Mouse (Mus musculus): ENCODE measurements at regions not wholly inside any gene's neighbourhood (a gene's known extent, or its start where the extent isn't known, plus 50 kb on each side); places are given as distances from the start of the nearest gene placed in this dataset.
"Not testable (repeated sequence)": the region's sequence is repeated elsewhere in the genome, so short reads cannot be mapped to it uniquely, and the experiment has no call there.

- in situ Hi-C loops (cut with MboI, MseI), result no loop called here
Observed at GRCm38 (mm10) chr13:16476515-16476914, 464.9 kb downstream of the Inhba start.

DNA sequence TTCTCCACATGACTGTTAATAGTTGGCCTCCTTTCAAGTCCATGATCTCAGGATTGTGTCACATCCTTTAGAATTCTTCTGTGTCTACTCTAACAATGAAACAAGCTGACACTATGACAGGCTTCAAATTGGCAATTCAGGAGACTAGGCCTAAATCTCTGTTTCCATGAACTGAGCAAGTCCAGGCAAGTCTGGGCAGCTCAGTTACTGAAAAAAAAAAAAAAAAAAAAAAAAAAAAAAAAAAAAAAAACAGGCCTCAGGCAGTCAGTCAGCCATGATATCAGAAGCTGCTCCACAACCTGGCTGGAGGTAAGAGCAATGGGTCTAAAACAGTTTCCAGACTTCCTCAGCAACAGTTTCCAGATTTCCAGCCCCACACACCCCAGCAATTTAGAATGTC is 475.6 kb downstream of the Inhba start:
- in situ Hi-C loops (cut with MboI, MseI), result no loop called here

DNA sequence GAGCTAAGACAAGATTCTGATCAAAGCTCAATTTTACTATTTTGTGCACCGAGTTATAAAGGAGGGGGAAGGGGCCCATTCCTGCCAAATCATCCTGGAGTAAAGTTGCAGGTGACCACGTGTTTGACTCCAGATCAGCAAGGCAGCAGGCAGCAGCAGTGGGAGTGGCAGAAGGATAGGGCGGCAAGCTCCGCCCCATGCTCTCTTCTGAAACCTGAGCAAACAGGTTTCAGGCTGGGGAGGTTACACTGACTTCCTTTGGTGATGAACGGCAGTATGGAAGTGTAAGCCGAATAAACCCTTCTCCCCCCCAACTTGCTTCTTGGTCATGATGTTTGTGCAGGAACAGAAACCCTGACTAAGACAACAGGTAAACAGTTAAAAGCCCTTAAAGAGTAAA is 479.0 kb downstream of the Inhba start:
- in situ Hi-C loops (cut with MboI, MseI), result not testable (repeated sequence)

DNA sequence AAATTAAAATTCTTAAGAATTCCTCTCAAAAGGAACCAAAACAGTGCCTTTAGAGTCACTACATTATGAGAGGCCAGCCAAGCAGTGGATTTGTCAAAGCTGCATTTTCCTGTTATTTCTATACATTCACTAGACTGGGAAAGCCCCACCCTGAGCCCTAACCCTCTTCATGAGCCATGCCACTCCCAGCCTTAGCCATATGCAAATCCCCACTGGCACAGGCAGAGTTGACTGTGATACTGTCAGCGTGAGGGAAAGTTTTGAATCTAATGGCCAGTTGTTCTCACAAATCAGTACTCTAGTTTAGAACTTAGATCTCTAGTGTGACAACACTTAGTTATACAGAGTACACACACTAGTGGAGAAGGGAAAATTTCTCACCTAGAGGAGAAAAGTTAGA is 486.4 kb downstream of the Inhba start:
- in situ Hi-C loops (cut with MboI, MseI), result no loop called here

DNA sequence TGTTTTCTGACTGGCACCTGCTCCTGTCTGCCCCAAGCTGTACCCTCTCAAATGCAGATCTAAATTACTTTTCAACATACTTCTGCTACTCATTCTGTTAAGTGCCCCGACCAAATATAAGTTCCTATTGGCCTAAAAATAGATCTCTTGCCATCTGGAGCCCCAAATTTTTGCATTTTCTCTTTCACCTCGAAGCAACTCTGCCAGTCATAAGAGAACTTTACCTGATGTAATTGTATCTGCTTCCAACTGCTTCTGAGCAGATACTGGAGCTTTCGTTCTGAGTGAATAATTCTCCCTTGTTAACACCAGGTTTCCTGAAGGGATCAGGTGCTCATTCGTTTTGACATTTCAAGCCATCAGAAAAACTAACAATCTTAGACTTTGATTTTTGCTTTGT is 501.2 kb downstream of the Inhba start:
- in situ Hi-C loops (cut with MboI, MseI), result no loop called here

DNA sequence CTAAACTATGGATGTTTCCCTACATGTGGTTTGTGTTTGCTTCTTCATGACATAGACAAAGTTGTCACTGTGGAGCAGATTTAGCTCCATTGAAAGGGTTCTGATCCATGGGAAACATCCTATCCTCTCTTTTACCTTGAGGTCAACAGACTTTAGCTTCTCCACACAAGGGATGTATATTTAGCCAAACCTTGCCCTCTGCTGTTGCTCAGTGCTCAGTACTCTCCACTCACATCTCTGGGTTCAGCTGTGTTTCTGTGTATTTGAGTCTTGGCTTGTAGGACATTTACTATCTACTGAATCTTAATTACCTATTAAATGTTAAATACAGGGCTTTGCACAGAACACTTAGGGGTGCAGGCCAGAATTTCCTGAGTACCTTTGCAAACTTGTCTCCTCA is 503.5 kb downstream of the Inhba start:
- in situ Hi-C loops (cut with MboI, MseI), result no loop called here

DNA sequence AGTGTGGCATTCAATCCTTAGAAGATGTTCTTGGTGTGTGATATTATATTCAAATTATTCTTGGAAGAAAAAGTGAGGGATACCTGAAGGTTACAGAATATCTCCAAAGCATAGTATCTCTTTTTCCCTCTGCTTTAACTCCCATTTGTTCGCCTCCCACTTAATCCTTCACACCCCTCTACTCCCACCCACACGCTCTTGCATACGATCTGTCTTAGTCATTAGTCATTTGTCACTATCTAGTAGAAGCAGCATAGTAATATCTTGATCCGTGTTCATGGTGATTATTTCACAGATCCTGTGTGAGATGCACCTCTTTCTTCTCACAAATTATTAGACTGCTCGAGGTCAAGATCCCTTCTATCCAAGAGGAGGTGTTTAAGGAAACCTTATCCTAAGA is 517.4 kb downstream of the Inhba start:
- in situ Hi-C loops (cut with MboI, MseI), result no loop called here

DNA sequence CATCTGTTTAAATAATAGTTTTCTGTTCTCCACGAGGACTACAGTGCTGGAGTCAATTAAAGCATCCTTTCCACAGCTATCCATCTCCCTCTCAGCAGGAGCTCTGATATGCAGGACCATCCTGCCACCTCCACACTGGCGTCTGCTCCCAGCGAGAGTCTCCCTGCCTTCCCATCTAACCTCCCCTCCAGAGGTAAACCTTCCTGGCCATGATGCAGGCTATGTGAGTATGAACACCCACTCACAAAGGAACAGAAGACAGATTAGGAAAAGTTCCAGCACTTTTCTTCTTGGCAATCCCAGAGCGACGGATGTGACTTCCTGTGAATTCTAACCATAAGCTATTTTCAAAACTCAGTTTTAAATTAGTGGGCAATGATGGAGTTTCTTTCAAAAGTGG is 532.1 kb downstream of the Inhba start:
- in situ Hi-C loops (cut with MboI, MseI), result no loop called here

DNA sequence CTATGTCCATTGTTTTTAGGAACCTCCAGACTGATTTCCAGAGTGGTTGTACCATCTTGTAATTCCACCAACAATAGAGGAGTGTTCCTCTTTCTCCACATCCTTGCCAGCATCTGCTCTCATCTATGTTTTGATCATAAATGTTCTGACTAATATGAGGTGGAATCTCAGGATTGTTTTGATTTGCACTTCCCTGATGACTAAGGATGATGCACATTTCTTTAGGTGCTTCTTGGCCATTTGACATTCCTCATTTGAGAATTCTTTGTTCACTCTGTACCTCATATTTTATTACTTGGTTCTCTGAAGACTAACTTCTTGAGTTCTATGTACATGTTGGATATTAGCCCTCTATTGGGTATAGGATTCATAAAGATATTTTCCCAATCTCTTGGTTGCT is 538.4 kb downstream of the Inhba start:
- in situ Hi-C loops (cut with MboI, MseI), result no loop called here

GRCm38 (mm10) chr13:16564988-16565387 is 553.3 kb downstream of the Inhba start:
- in situ Hi-C loops (cut with MboI, MseI), result no loop called here

DNA sequence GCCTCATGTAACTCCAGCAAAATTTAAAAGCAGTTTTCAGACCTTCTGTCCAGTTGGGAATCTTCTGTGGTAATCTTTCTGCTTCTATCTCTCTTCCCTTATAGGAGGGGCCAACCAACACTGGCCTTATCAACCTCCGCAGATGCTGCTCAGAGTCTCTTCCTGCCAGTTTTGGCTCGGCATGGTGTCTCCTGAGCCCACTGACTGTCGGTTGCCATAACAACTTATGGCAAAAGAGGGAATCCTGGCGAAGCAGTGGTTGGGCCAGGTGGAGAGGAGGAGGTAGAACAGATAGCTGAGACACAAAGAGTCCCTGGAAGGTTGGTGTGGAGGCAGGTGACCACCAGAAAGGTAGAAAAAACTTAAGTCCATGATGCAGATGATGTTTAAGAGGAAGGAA is 562.4 kb downstream of the Inhba start:
- in situ Hi-C loops (cut with MboI, MseI), result no loop called here

- in situ Hi-C loops (cut with MboI, MseI), result no loop called here
Observed at GRCm38 (mm10) chr13:16586286-16586685, 574.6 kb downstream of the Inhba start.

GRCm38 (mm10) chr13:16619755-16620154 is 608.1 kb downstream of the Inhba start:
- in situ Hi-C loops (cut with MboI, MseI), result no loop called here

DNA sequence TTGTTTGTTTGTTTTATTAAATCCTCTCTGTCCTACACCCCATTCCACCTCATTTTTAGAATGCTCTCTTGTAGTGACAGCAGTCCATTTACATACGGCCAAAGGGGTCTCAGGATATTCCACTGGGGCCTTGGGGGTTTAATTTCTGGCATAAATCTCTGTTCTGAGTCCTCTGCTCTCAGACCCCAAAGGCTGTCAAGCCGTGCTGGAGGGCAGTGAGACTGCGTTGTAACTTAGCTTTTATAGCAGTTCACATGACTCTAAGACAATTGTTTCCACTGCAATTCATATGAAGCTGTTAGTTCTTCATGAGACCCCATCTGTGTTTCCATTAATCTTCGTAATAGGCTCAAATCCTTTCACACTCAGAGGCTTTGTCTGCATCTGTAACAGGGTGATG is 614.9 kb downstream of the Inhba start:
- in situ Hi-C loops (cut with MboI, MseI), result loop anchor here (25.0 kb wide), 1 partner anchor 1061 kb away; the partner anchor contains the start of genes Mplkip and Sugct

DNA sequence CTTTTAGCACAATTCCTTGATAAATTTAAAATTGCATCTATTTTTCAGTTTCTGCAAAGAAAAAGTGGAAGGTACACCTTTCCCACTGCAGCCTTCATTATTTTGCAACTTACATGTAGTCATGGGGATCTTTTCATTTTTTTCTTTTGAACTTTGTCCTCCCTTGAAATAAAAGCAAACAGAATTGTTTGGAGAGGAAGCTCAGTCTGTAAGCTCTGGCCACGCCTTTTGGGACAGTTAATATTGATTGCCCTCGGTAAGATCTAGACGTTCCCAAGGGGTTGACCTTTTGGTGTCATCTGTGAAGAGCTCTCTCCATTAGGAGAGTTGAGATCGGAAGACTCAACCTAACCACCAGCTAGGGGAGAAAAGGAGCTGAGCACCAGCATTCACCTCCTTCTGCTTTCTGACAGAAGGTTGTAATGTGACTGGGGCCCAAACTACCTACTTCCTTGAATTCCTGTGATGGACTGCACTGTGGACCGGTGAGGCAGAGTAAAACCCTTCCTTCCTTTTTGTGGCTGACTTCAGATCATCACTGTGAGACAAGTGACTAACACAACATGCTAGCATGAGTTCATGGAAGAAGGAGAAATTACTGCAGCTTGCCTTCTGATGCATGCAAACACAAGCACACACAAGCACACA is 621.9 kb downstream of the Inhba start:
- in situ Hi-C loops (cut with MboI, MseI), result loop anchor here (25.0 kb wide), 1 partner anchor 1054 kb away; the partner anchor contains the start of genes Mplkip and Sugct

DNA sequence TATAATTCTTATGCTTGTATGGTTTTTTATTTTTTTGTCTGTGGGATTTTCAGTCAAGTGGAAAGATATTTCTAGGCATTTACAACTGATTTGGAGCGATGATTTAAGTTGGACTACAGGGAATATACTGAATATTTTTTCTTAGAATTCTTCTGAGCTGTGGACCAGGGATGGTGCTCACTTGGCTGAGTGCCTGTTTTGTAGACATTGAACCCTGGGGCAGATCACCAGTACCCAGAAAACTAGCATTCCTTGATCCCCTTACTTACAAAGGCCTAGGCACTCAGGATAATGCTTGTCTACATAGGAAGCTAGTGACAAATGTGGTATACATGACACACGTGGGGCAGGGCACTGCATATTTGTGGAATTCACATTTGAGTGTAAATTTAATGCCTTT is 624.6 kb downstream of the Inhba start:
- in situ Hi-C loops (cut with MboI, MseI), result loop anchor here (25.0 kb wide), 1 partner anchor 1051 kb away; the partner anchor contains the start of genes Mplkip and Sugct

- in situ Hi-C loops (cut with MboI, MseI), result loop anchor here (25.0 kb wide), 1 partner anchor 1045 kb away; the partner anchor contains the start of genes Mplkip and Sugct
Observed at GRCm38 (mm10) chr13:16641611-16642449, 630.2 kb downstream of the Inhba start.

- in situ Hi-C loops (cut with MboI, MseI), result loop anchor here (25.0 kb wide), 1 partner anchor 1045 kb away; the partner anchor contains the start of genes Mplkip and Sugct
Observed at GRCm38 (mm10) chr13:16642450-16642994, 630.9 kb downstream of the Inhba start.

DNA sequence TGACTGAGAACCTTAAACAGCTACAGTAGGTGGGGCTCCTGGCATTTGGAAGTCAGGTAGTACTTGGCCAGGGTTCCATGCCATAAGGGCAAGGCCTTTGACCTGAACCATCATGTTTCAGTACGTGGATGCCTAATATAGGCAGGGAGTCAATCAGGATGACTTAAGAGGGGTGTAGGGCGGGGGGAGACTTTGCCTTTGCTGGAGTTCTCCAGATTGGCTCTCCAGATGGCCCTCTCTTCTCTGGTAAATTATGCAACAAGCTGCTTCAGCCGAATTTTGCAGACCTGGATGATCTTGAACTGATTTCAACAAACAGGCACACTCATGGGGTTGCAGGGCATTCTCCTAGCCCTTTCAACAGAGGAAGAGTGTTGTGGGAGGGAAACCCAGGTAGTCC is 633.7 kb downstream of the Inhba start:
- in situ Hi-C loops (cut with MboI, MseI), result loop anchor here (25.0 kb wide), 1 partner anchor 1042 kb away; the partner anchor contains the start of genes Mplkip and Sugct

- in situ Hi-C loops (cut with MboI, MseI), result loop anchor here (25.0 kb wide), 1 partner anchor 1041 kb away; the partner anchor contains the start of genes Mplkip and Sugct
Observed at GRCm38 (mm10) chr13:16646056-16646455, 634.4 kb downstream of the Inhba start.

GRCm38 (mm10) chr13:16646649-16647048 is 635.0 kb downstream of the Inhba start:
- in situ Hi-C loops (cut with MboI, MseI), result loop anchor here (25.0 kb wide), 1 partner anchor 1041 kb away; the partner anchor contains the start of genes Mplkip and Sugct

DNA sequence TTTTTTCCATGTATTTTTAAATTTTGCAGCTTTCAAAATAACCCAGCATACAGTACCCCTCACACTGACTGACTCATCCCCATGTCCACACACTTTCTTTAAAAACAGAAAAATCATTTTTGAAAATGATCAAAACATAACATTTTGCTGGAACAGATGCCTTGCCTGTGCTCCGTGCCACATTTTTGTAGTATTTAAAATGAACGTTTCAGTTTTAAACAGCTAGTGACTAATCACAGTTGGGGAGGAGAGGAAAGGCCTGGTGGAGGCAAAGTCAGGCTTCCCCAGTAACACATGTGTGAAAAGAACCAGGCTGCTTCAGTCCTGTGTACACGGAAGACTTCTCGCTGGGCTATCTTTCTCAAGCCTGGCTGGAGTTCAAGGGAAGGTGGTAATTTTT is 644.5 kb downstream of the Inhba start:
- in situ Hi-C loops (cut with MboI, MseI), result no loop called here

Measured in regulatory T cell (primary cell).